Mouse (Mus musculus) MEL-GATA-1-ER (cell line): Measurements from ENCODE around the gene Cpn1.

Experiments used
- DNase-seq: peaks from one replicate; pipeline ENCODE4 v3.0.0-alpha.2; 2012; ENCODE audit warnings: low read depth; ENCODE audit errors: extremely low read depth

Cpn1 gene

GRCm38 (mm10) chr19:43986069-43986794 lies at the start of gene Cpn1:
Cpn1 (minus strand) TSS chr19:43986556.
- no peak for DNase-seq

DNA sequence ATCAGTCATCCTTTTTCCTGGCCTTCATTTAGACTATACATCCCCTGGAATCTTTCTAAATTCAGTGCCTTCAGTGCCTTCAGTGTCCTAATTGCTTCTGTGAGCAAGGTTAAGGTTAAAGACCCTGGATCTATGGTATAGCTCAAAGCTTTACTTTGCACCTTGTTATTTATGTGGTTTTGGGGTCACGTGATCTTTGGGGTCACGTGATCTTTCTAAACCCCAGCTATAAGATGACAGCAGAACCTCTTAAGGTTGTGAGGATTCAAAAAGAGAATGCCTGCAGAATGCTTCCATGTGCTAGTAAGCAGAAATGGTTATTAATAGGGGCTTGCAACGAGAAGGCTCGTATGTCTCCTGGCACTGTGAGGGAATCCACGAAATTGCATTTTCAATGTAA lies 47.0 kb upstream of the Cpn1 start:
- DNase-seq: no peak

DNA sequence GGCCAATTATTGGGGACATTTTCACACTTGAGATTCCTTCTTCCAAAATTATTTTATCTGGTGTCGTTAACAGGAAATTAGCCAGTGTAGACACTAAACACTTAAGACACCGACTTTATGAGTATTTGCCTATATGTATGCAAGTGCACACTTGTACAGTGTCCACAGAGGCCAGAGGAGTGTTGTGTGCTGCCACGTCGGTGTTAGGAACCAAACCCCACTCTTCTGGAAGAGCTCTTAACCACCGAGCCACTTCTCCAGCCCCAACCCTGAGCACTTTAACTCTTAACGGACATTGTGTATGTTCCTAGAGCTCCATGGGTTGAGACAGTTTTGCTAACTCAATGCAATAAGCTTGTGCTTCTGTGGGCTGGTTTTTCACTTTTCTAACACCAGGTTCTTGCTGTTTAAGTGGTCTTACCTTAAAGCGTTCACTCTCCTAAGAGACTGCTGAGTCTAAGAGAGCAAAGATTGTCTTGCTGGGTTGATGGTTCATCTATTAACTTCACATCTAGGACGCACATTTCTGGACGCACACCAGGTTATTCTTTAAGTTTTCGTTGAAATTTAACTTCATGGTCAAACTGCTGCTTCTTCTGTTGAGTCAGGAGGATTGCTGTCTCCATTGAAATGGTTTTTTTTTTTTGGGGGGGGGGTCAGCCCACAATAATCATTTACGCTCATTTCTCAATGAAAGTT lies 45.8 kb upstream of the Cpn1 start:
- no peak for DNase-seq

- no peak for DNase-seq
These were observed 43.7 kb upstream of the Cpn1 start for GRCm38 (mm10) chr19:44030024-44030423.

GRCm38 (mm10) chr19:44028972-44029371 lies 42.6 kb upstream of the Cpn1 start, which contains the start of gene Cyp2c23:
Cyp2c23 (minus strand) TSS chr19:44029208.
- no peak for DNase-seq

- no peak for DNase-seq
These were observed 40.7 kb upstream of the Cpn1 start for GRCm38 (mm10) chr19:44026956-44027530.

DNA sequence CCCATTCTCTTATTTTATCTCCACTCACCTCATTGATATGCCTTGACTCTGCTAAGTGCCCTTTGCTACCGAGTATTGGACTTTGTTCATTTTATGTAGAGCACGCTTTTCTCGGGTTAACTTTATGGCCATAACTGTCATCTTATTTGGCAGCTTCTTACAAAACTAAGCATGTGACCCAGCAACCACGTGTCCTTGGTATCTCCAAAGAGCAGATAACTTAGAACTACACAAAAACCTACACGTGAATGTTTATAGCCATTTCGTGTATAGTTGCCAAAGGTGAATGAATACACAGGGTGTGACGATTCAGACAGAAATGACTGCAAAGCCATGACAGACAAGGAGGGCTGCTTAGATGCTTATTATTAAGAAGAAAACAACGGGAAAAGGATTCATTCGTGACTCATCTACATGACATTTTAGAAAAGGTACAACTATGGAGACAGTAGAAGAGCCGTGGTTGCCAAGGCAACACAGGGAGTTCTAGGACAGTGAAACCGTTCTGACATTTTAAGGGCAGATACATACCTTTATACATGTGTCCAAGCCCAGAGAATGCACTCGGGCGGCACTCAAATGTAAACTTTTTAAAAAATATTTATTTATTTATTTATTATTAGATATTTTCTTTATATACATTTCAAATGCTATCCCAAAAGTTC lies 38.7 kb upstream of the Cpn1 start:
- no peak for DNase-seq

GRCm38 (mm10) chr19:44023066-44023465 lies 36.7 kb upstream of the Cpn1 start:
- DNase-seq: peak; percentile 12

GRCm38 (mm10) chr19:44021502-44021901 lies 35.1 kb upstream of the Cpn1 start:
- no peak for DNase-seq

DNA sequence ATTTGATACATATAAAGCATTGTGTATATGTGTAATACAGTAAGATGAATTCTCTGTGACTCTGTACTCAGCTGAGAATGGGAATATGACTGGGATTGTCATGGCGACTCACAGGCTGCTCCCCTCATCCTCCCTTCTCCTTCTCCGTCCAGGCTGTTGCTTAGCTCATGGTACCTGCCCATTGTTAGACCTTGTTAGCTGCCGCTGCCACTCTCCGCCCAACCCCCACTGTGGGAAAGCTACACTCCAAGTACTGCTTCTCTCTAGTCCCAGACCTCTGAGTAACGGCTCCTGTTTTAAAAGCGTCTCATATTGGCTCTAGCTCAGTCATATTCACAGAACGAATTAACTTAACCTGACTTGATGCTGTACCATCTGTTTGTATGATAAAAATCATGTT lies 33.4 kb upstream of the Cpn1 start:
- no peak for DNase-seq

- no peak for DNase-seq
These were observed 27.5 kb upstream of the Cpn1 start for GRCm38 (mm10) chr19:44013862-44014261.

DNA sequence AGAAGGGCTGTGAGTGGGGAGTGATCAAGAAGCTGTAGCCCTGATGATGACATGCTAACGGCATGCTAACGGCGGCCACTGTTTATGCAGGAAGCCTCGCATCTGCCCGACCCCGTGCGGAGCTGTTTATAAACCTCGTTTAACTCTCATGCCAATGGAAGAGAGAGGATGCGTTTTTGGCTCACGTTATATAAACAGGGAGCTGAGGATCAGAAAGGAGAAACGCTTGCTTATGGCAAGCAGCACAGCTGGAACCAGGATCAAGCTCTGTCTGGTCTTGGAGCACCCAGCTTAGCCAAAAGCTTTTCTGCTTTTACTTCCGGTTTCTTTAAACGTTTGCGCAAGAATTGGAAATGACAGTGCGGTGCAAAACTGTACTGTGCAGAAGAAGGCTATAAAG lies 22.4 kb upstream of the Cpn1 start:
- no peak for DNase-seq

GRCm38 (mm10) chr19:44007186-44007585 lies 20.8 kb upstream of the Cpn1 start:
- no peak for DNase-seq

- no peak for DNase-seq
These were observed 18.7 kb upstream of the Cpn1 start for GRCm38 (mm10) chr19:44005025-44005424.

GRCm38 (mm10) chr19:44004261-44004660 lies 17.9 kb upstream of the Cpn1 start:
- no peak for DNase-seq

- DNase-seq: no peak
These were observed 14.4 kb upstream of the Cpn1 start for GRCm38 (mm10) chr19:44000720-44001119.

- no peak for DNase-seq
These were observed 13.7 kb upstream of the Cpn1 start for GRCm38 (mm10) chr19:44000061-44000460.

DNA sequence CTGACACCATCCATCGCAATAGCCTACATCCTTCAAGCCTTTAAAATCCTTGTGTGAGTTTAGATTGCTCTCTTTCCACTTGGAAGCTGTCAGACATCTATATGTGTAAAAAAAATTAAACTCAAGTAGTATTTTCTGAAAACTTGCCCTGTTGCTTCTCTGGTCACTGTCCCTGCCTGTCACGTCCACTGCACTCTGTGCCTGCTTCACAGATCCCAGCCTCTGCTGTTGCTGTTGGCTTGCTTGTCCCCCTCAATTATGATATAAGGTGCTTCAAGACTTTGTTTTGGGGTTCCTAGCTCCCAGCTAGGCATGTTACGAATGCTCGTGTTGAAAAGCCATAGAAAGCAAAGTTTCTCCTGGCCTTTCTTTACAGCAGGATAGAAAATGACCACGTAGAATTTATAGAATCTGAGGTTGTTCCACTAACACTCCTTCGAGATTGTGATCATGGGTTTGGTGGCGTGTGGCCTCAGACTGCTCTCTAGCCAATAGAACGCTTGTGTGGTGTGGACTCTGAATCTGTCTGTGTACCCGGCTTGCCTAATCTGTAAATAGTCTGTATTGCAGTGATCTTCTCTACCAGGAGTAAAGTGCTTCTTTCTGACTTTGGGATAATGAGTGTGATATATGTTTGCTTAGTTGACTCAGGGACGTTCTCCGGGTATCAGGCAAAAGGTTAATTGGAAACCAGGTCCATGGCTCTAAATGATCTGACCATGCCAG lies 12.6 kb upstream of the Cpn1 start:
- DNase-seq: no peak

DNA sequence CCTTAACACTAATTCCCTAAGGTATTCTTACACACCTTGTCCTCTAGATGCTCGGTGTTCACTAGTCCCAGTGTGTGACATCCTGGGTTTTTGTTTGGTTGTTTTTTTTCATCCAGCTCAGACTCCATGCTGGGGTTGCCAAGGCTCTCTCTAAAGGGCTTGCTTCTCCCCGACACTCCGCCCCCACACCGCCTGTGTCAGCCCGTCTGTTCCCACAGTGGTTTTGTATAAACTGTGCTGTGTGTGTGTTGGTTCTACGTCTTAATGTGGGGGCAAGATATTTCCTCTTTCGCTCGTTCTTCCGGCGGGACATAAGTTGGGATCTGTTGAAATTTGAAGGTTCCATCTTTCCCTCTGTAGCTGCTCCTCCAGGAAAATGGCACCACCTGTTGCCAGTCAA lies 11.7 kb upstream of the Cpn1 start:
- no peak for DNase-seq

- DNase-seq: no peak
These were observed 9.1 kb upstream of the Cpn1 start for GRCm38 (mm10) chr19:43995427-43995826.

GRCm38 (mm10) chr19:43992464-43992863 lies 6.1 kb upstream of the Cpn1 start:
- DNase-seq: no peak
